Mouse (Mus musculus) T-helper 1 cell (primary cell): ENCODE measurements around the gene Rnf141.

Experiments
- in situ Hi-C: fragments of 300-600 bp; cut with MboI, MseI; formaldehyde crosslinking; loops from one replicate; pipeline ENCODE4 v1.15.1; 2025; ENCODE audit warnings: high pct_unique_total_duplicates

The Rnf141 gene

DNA sequence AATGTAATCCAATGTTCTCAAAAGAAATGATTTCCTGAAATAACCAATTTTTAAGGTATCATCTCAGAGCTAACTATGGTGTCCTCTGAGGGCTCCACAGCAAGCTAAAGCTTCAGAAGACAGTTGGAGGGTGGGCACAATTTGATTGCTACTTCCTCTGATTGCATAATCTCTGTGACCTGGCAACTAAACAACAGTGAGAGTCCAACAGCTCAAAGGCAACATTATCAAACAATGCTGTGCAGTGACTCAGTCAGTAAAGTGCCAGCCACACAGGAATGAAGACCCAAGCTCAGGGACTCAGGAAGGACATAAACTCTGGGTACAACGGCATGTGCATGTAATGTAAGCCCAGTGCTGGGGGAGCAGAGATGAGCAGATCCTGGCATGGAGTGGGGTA lies 11.2 kb downstream of the Rnf141 start:
- in situ Hi-C loops = no loop called here

DNA sequence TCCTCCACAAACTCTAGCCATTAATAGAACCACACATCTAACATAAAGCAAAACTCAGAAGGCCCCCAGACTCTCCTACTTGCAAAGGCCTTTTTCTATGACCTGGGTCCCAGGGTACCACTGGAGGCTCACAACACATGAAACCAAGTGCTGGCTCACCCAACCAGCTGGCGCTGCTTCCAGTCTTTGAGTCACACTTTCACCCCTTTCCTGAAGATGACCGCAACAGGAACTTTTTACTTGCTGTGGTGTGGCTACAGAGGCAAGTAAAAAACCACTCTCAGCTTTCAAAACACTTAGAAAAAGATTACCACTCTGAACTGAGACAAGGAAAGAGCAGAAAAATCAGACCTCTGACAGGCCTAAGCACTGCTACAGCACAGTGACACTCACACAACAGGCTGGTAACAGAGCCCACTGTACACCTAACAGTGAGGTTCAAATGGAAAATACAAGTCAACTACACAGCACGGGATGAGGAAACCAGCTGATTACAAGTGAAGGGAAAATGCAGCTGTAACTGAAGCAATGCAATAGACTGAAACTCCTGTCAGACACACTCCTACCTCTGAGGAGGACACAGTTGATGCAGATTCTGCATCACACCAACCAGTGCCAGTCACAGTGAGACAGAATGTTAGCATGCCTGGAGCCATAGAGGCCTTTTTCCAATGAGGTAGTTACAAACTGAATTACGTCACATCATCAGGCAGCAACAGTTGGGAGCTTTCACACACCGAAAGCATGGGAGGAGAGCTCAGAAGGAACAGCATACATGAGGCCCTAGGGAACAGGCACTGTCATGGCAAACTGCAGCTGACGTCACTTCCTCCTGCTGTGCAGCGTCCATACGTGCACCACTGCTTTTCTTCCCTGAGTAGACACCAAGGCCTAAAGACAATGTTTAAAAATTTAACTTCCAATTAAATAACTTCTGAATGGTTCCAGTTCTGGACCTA lies 20.0 kb downstream of the Rnf141 start:
- in situ Hi-C loops = no loop called here

DNA sequence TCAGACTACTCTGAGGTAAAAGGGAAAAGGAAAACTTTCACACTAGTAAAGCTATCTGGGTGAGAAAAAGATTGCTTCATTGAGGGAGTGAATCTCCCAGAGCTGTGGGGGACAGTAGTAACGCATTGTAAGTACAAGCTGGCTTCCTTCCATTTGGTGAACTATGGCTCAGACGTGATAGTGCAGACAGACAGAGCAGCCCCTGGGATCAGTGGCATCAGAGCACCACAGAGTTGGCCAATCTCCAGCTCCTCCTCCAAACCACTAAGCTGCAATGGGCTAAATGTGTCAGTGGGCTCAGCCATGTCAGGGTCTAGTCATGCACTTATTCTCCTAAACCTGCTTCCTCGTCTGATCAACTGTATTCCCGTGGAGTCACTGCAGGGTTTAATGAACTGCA lies 20.7 kb downstream of the Rnf141 start:
- in situ Hi-C loops = no loop called here

DNA sequence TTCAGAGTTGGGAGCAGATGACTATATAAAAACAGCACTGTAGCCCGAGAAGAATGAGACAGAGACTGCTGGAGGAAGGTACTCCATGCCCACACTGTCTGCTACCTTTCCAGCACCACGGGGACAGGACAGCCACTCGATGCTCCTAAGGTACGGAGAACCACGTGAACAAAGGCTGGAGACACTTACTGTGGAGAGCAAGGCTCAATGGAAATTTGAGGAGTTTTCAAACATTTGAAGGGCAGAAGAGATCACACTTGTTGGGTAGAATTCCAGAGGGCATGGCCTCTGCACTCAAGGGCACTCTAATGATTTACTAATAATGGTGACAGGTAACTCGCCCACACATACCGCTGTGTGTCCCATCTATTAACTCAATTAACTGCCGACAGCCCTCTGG lies 21.2 kb downstream of the Rnf141 start:
- in situ Hi-C loops = no loop called here

DNA sequence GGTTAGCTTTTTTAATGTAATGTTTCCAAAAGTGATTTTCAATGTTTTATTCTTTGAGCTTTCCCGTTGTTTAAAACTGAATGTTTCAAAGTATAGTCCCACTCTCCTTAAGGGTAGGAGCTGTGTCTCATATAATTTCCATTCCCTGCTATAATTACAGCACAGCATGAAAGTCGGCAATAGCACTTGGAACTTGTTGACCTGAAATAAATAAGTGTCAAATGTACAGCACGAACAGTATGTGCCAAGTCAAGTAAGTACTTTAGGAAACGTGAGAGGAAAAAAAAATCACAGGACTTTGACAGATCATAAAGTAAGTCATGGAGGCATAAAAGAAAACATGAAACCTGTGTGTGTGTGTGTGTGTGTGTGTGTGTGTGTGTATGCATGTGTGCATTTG lies 22.2 kb downstream of the Rnf141 start:
- in situ Hi-C loops = no loop called here

DNA sequence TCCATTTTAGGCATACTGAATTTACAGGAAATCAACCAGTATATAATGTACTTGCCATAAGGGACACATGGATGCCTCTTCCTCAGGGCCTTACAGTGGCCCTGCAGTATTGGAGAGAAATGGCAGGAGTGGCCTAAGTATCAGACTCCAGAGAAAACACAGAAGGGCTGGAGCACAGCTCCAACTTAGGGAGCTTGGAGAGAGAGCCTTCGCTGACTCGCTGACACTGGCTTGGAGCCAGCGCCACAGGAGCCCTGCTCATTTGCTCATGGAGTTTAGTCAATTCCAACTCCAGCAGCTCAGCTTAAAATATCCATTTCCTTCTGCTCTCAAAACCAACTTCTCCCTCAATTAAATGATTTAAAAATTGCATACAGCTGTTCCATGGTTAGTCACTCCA lies 22.6 kb downstream of the Rnf141 start:
- in situ Hi-C loops = no loop called here

DNA sequence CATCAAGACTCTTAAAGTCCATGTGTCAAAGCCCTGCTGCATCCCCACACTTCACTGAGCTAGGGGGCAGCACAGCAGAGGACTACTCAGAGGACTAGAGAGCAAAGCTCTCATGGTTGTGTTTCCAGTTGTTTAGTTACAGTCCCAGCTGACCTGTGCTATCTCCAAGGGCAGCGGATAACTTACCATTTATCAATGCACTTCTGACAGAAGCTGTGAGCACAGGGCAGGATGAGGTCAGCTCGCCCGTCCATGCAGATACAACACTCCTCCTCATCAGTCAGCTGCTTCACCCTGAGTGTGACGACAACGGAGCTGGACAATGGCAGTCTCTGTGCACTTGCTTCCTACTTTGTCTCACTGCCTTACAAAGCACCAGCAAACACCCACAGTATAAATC lies 23.2 kb downstream of the Rnf141 start:
- in situ Hi-C loops = no loop called here

DNA sequence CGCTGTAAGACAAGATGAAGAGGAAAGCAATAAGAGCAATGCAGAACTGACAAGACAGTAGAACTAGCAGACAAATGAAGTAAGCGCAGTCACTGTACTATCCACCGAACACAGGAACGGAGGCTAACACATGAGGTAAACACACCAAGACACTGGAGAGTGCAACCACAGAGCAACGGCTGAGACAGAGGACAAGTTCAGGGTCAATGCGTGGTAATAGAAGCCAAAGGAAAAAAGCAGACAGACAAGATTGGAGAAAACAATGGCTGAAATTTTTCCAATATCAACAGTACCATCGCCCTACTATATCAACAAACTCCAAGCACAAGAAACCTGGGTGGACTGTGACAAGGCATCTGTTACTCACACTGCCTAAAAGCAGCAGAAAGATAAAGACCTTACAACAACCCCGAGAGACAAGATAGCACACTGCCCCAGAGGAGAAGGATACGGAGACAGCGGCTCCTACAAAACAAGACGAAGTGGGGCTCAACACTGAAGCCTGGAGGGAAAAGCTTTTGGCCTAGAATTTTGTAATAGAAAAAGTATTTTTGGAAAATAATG lies 25.4 kb downstream of the Rnf141 start:
- in situ Hi-C loops = loop anchor here (5.0 kb wide), 2 partner anchors 108 to 198 kb away; no protein-coding TSS in a partner anchor

DNA sequence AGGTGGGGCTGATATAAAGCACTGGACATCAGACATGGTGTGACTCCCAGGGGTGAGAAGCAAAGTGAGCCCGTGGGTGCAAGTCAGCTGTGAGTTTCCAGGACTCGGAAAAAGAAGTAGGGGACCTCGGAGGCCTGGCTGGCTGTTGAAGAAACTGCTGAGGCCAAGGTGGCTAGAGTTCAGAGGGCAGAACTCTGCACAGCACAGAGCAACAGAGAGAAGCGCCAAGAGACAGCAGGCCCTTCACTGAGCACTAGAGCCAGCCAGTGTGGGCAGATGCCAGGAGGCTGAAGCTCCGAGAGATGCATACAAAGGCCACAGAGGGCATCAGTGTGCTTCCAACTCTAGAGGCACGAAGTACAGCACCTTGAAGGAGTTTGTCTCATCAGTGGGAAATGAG lies 26.1 kb downstream of the Rnf141 start:
- in situ Hi-C loops = loop anchor here (5.0 kb wide), 2 partner anchors 109 to 199 kb away; no protein-coding TSS in a partner anchor

DNA sequence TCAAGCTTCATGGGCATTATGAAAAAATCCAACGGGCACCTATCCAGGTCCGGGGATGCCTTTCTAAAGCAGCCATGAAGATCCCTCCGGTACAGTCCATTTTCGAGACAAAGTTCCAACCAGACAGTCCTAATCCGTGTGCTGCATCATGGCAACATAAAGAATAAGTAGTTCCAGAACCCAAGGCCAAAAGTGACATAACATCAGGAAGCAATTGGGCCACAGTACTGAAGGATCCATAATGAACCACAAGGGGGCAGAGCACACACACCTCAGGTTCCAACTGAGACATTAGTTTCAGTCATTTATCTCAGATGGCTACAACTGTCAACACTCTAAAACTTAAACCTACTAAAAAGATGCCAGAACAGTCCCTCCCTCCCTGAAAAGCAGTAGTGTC lies 28.2 kb downstream of the Rnf141 start:
- in situ Hi-C loops = loop anchor here (5.0 kb wide), 2 partner anchors 111 to 201 kb away; no protein-coding TSS in a partner anchor

DNA sequence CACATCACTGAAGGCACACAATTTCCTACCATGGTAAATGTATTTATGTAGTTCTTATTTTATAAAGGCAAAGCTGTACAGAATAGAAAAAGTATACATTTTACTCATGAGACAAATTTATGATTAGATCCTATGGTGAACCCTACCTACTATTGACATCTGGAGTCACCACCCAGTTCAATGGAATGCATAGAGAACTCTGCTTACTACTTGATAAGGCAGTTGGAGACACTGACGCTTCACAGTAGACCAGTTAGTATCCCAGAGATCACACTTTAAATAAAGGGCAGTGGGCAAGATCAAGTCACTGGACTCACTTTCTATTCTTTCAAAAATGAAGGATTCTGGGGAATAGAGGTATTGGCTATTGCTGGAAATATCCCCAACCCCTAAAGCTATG lies 30.3 kb downstream of the Rnf141 start:
- in situ Hi-C loops = no loop called here

DNA sequence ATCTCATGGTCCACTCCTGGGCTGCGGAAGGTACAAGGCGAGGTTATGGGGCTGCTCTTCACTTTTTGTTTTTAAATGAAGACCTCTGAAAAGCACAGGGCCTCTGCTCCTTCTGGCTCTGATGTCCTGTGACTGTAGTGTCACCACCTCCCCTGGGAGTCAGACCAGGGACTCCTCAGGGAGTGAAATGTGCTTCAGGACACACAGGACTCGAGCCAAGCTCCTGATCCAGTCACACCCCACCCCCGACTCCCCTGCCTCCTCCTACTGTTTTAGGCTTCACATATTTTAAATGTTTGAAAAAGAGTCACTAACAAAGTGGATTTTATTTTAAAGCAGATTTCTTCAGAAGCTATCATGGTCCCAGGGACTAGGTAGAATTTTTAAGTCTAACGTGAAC lies 32.7 kb downstream of the Rnf141 start:
- in situ Hi-C loops = no loop called here

DNA sequence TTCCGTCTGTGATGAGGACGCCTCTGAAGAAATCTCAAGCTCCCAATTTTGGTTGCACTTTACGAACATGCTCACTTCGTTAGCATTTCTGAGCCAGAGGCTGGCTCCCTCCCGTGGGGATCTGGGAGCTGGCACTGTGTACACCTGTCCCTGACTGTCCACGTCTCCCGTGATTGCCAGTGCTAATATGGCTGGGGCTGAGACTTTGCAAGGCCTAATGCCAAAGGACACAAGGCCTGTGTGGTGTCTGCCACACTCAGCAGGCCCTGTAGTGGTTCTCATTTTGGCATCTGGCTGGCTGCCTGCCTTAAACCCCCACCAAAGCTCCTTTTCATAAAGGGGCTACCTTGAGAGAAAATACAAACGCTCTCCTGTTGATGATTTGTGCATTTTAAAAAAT lies 33.3 kb downstream of the Rnf141 start:
- in situ Hi-C loops = no loop called here

DNA sequence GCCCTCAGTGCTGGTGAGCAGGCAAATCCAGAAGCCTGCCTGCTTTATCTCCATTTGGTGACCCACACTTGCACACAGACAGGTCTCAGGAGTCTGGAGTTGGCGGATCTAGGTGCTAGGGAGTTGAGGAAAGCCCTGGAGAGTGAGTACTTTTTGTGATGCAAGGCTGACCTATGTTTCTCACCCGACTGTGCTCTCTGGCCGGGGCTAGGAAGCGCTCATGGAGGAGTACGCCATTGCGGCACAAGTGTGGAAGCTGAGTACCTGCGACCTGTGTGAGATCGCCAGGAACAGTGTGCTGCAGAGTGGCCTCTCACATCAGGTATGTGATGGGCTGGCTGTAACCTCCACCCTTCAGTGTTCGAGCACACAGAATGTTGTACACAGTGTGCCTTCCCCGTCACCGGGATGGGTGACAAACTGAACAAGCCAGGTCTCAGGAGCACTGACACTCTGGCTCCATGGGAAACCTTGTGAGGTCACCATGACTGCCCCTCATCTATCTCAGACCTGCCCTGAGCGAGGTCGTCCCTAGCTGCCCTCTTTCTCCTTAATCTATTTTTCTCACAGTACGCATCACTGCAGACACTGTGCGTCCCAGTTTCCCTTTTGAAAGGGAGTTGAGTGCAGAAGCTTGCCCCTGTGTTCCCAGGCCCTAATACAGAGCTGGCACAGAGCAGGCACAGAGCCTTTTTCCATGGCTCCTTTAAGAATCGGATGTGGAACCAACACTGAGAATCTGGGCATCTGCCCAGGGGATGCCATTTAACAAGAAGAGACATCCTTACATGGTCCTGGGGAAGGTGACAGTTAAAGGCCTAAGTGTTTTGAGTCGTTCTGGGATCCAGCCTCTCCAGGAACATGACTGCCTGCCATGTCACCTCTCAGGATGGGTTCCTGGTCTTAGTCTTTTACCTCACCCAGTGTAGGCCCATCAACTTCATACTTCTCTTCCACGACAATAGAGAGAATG lies 34.4 kb downstream of the Rnf141 start:
- in situ Hi-C loops = loop anchor here (10.0 kb wide), 1 partner anchor 135 kb away; no protein-coding TSS in a partner anchor

DNA sequence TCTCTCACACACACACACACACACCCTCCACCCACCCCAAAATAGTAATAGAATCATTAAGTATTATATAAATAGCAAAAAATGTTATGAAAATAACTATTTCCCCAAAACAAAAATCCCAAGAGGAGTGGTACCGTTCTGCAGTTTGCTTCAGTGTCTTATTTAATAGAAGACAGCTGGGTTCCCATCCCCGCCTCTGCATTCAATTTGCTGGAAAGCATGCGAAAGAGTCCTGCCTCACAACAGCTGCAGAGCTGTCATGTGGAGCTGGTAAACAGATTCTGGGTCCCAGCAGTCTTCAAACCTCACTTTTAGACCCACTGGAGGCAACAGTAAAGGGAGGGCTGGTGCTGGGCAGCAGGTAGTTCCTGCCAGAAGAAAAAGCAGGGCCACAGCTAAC lies 35.3 kb downstream of the Rnf141 start:
- in situ Hi-C loops = loop anchor here (10.0 kb wide), 1 partner anchor 136 kb away; no protein-coding TSS in a partner anchor

DNA sequence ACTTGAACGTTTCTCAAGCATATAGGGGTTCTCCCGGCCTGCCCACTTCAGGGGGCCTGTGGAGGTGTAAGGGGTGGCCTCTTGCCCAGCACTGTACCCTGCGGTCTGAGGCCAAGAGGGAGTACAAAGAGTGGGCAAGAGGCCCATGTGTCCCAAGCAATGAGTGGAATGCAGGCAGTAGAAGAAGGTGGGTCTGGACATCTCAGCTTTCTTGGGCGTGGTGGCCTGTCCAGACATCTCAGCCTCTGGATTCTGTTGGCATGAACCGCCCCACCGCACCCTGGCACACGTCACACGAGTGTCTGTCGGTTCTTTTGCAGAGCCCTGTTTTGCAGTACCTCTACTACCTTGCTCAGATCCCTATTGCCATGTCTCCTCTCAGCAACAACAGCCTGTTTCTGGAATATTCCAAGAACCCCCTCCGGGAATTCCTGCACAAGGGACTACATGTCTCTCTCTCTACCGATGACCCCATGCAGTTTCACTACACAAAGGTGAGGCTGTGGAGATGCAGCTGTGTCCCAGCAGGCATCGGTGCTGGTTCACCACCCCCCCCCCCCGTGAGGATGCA lies 36.7 kb downstream of the Rnf141 start:
- in situ Hi-C loops = loop anchor here (10.0 kb wide), 1 partner anchor 137 kb away; no protein-coding TSS in a partner anchor

DNA sequence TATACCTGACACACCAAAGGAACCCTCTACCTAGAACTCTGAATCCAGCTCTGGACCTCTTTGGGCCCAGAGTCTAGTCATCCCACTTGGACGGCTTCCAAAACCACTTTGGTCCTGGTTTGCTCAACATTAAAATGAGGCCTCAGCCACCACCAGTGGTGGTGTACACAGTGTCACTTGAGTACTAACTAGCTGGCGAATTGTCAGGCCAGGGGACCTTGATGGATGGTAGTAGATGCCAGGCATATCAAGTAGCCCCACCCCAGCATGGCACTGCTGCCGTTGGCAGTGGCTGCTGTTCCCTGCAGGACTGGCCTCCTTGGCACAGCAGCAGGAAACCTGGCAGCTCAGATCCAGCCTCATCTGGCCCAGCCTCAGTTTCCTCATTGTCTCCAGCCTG lies 40.0 kb downstream of the Rnf141 start:
- in situ Hi-C loops = loop anchor here (5.0 to 10.0 kb wide), 2 partner anchors 77 to 141 kb away; no protein-coding TSS in a partner anchor

DNA sequence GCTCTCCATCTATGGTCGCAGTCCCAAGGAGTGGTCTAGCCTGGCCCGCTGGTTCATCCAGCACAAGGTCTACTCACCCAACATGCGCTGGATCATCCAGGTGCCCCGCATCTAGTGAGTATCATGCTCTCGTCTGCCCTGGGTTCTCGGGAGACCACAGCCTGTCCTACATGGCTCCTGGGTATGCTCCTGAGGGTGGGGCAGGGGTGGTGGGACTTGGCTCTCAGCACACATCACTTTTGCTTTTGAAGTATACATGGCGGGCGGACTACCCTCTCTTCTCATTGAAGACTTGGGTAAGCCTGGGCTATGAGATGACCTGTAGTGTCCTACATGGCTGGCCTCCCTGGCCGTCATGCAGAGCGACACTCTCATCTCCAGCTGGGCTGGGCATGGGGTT lies 41.1 kb downstream of the Rnf141 start:
- in situ Hi-C loops = loop anchor here (5.0 to 10.0 kb wide), 2 partner anchors 76 to 142 kb away; no protein-coding TSS in a partner anchor

DNA sequence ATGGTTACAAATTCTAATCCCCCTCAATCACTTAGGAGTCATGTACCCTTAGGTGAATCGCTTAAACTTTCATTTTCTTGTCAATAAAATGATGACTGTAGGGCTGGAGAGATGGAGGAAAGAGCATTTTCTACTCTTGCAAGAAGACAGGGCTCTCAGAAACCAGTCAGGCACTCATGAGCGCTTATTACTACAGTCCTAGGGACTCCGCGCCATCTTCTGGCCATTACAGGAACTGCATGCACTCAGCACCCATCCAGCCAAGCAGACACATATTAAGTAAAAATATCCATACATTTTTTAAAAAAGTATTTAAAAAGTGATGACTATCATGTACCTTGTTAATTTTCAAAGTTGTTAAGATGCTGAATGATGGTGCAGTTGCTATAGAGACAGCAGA lies 43.2 kb downstream of the Rnf141 start:
- in situ Hi-C loops = loop anchor here (5.0 to 10.0 kb wide), 2 partner anchors 74 to 144 kb away; no protein-coding TSS in a partner anchor

DNA sequence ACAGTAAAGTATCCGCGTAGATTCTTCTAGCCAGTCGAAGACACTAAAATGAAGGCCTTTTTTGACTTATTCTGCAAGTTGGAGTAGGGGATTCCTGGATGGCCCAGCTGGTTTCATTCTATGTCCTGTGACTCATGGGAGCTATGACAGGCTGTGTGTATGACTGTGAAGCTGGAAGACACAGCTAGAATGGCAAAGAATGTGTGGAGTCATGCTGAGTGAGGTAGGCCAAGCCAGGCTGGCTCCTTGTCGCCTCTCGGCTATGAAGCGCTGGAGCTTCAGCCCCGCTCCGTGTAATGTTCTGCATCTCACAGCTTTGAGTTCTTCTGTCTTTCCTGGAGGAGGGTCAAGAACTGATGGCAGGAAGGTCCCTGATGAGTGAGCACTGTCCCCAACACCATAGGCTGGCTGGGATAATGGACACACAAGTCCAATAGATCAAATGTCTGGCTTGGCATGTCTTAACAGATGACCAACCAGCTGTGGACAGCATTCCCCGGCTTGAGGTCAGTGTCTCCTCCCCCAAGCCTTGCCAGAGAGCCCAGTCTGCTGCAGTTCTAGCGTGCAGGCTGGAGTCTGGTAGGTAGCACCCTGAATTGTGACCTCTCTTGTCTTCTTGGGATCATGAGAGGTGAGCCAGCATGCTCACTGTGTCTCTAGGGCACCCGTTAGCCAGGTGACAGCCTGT lies 46.4 kb downstream of the Rnf141 start:
- in situ Hi-C loops = no loop called here
